Mouse (Mus musculus): ENCODE results near the gene 1700001K19Rik.

DNA sequence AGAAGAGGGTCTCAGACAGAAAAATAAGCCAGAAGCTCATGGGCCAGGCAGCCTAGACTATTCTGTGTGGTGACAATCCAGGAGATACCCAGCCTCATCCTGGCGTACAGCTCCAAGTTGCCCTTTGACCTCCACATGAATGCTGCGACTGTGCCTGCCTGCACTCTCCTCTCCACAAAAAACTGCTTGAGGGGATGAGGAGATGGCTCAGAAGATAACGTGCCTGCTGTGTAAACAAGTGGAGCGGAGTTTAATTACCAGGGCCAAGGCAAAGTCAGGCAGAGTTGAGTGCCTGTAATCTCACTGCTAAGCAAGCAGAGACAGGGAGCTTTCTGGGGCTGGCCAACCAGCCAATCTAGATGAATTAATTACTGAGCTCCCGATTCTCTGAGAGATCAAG, 33.6 kb upstream of the 1700001K19Rik start:
- TF ChIP-seq CTCF (IDR thresholded peaks at IDR 0.05) = no peak
- TF ChIP-seq EP300 (IDR thresholded peaks at IDR 0.05) = no peak

Data from lung, postnatal 0 days (tissue).